Mouse (Mus musculus) E14TG2a.4 (cell line): ENCODE data around the gene Fam240b.

Source experiments
- CTCF ChIP-seq: conservative IDR thresholded peaks from 2 replicates; pipeline ENCODE4 v1.5.1; 2014; ENCODE audit warnings: low read length
- NANOG ChIP-seq: IDR thresholded peaks from 2 replicates; pipeline ENCODE4 v1.6.1; 2014; ENCODE audit warnings: borderline replicate concordance, low read length, mixed read lengths

DNA sequence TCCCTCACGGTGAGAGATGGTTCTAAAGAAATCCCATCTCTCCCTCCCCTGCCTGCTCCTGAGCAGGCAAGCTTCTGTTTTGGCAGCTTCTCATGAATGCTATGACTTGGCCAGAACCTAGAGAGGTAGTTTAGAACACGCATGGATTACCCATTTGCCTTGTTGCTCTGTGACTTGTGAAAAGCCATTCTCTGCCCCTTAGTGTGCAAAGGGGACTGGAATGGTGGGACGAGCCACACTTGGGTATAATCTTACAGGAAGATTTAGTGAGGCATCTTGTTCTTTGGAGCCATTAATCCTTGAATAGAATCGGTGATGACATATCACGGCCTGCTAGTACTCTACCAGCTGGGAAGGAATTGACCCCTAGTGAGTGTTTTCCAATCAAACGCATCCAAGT is at the start of gene Fam240b:
- TF ChIP-seq CTCF (no peak), NANOG (no peak)
